Comparison of ENCODE assay signal across 8 mouse cellular contexts in the genomic region with DNA sequence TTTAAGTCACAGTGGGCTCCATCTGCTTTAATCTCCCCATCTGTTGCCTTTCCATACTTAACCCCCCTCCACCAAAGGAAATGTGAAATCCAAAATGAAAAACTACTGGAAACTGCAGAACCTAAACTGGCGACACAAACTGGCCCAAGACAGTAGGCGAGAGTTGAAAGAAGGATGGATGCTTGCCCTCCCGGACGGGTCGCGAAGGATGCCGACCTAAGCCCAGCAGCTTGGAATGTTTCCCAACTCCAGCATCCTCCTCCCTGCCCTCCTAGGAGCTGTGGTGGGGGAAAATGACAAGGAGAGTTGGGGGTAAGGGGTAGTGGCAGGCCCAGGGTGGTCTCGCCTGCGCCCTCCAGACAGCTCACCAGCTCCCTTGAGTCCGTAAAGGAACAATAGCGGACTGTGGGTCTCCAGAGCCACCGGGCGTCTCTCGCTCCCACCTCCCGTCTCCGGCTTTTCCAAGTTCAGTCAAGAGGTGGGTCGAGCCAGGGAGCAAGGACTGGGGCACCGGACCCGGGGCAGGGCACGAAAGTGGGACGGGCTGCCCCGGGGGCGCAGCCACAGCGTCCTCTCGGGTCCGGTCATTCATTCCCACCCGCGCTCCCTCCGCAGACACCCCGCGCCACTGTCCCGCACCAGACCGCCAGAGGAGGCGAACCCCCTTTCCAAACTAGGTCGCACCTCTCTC. TPM values are rescaled to one million over a fixed set of nuclear protein-coding genes. Genes with fewer than 3 reads are reported as not detected.
DNase-seq lines count a peak whose midpoint lies in the region; ATAC-seq and TF ChIP-seq lines count a peak whose summit lies in the region.

No protein-coding gene starts in this region.

- peak overlapping the region; percentile 99 for H3K4me2 ChIP-seq in heart, embryonic 16.5 days (ENCODE audit: low read depth, low read length)
- peak overlapping the region; percentile 99 for H3K4me2 ChIP-seq in midbrain, postnatal 0 days (ENCODE audit: low read depth, low read length, poor library complexity, severe bottlenecking)

- no peak for DNase-seq in thymus, adult 2 months
- DNase-seq in thymus, postnatal 10 days (ENCODE audit: low spot score in 2 of 2): no peak
- DNase-seq in kidney, postnatal 4 days: peak; percentile 52 to 64
- no peak for DNase-seq in midbrain, postnatal 0 days (ENCODE audit: low spot score)
- DNase-seq in layer of hippocampus, postnatal 25 days (ENCODE audit: extremely low spot score in 1 of 2, low spot score in 1 of 2): no peak

- peaks cover 14% of the 10 kb centered on the region; the same call in 1 of the 2 replicates for H3K27me3 ChIP-seq in thymus, adult 2 months (ENCODE audit: control insufficient read depth, insufficient read depth, low read length)
- peaks cover 16% of the 10 kb centered on the region for H3K27me3 ChIP-seq in heart, embryonic 16.5 days (ENCODE audit: control insufficient read depth, insufficient read depth, low read length)
- no peaks in the 10 kb centered on the region; the same call in 1 of the 2 replicates for H3K27me3 ChIP-seq in midbrain, postnatal 0 days (ENCODE audit: insufficient read depth, low read length)

- H3K9me3 ChIP-seq in heart, embryonic 16.5 days (replicated peaks; ENCODE audit: control insufficient read depth, low read length): peaks cover 9% of the 10 kb centered on the region
- H3K9me3 ChIP-seq in midbrain, postnatal 0 days (ENCODE audit: low read length): no peaks in the 10 kb centered on the region

- H3K4me3 ChIP-seq in thymus, adult 2 months (ENCODE audit: control insufficient read depth, insufficient read depth, low read length): peak overlapping the region; percentile 32
- peak overlapping the region; percentile 48 for H3K4me3 ChIP-seq in cortical plate, adult 2 months (ENCODE audit: insufficient read depth, low read length)
- H3K4me3 ChIP-seq in heart, embryonic 16.5 days (ENCODE audit: low read length): peak overlapping the region; percentile 75
- peak overlapping the region; percentile 78 for H3K4me3 ChIP-seq in midbrain, postnatal 0 days (ENCODE audit: low read depth, low read length)

- TF ChIP-seq POLR2A in thymus, adult 2 months (IDR thresholded peaks at IDR 0.05; ENCODE audit: control insufficient read depth, extremely low read depth, insufficient read depth, low read length, poor library complexity): no peak
- no peak for TF ChIP-seq POLR2A in cortical plate, adult 2 months (IDR thresholded peaks at IDR 0.05; ENCODE audit: extremely low read depth, insufficient read depth, low read length)

- 0 out of 2 replicates have a peak, but pooled peaks cover 4% of the 10 kb centered on the region for H3K4me1 ChIP-seq in thymus, adult 2 months (replicated peaks; ENCODE audit: control insufficient read depth, insufficient read depth, low read length)
- no peaks in the 10 kb centered on the region for H3K4me1 ChIP-seq in cortical plate, adult 2 months (ENCODE audit: control insufficient read depth, insufficient read depth, low read length)
- peaks cover 9% of the 10 kb centered on the region; the same call in 1 of the 2 replicates for H3K4me1 ChIP-seq in heart, embryonic 16.5 days (ENCODE audit: control insufficient read depth, insufficient read depth, low read length)
- H3K4me1 ChIP-seq in midbrain, postnatal 0 days (ENCODE audit: insufficient read depth, low read length): 0 out of 2 replicates have a peak, but pooled peaks cover 2% of the 10 kb centered on the region

- no peak for TF ChIP-seq CTCF in thymus, adult 2 months (IDR thresholded peaks at IDR 0.05; ENCODE audit: borderline replicate concordance, control insufficient read depth, extremely low read depth, insufficient read depth, low read length, poor library complexity)
- no peak for TF ChIP-seq CTCF in cortical plate, adult 2 months (IDR thresholded peaks at IDR 0.05; ENCODE audit: extremely low read depth, insufficient read depth, low read length)
- TF ChIP-seq CTCF in midbrain, postnatal 0 days (IDR thresholded peaks at IDR 0.05): no peak

- 11% methylated on average over 35 of the region's 35 CpGs for WGBS in thymus, adult 2 months
- WGBS in heart, embryonic 16.5 days: 2% methylated on average over 33 of the region's 35 CpGs
- under 1% methylated on average over 25 of the region's 35 CpGs for whole genome bisulfite sequencing in midbrain, postnatal 0 days

- no peaks in the 10 kb centered on the region for H3K36me3 ChIP-seq in thymus, adult 2 months (ENCODE audit: control insufficient read depth, insufficient read depth, low read length)
- H3K36me3 ChIP-seq in heart, embryonic 16.5 days (ENCODE audit: control insufficient read depth, insufficient read depth): peaks cover 2% of the 10 kb centered on the region; the same call in 1 of the 2 replicates
- no peaks in the 10 kb centered on the region for H3K36me3 ChIP-seq in midbrain, postnatal 0 days (ENCODE audit: insufficient read depth, low read length)

- peak overlapping the region; percentile 79 for H3K9ac ChIP-seq in heart, embryonic 16.5 days (ENCODE audit: low read length)
- peak overlapping the region; percentile 70 for H3K9ac ChIP-seq in midbrain, postnatal 0 days (replicated peaks; ENCODE audit: low read length, poor library complexity, severe bottlenecking)

- no peak for ATAC-seq in heart, embryonic 16.5 days (replicated peaks; ENCODE audit: extremely low read depth, insufficient read depth, low FRiP score)
- ATAC-seq in midbrain, postnatal 0 days (ENCODE audit: low FRiP score): peak; percentile 51
- no peak for ATAC-seq in erythroid progenitor cell, adult 5-6 weeks (replicated peaks; ENCODE audit: low FRiP score, poor library complexity, severe bottlenecking)

- no peak overlapping the region for H3K27ac ChIP-seq in thymus, adult 2 months (ENCODE audit: control insufficient read depth, insufficient read depth, low read length)
- H3K27ac ChIP-seq in cortical plate, adult 2 months (ENCODE audit: insufficient read depth, low read length): peak overlapping the region; percentile 80; the same call in 1 of the 2 replicates
- peak overlapping the region; percentile 60 for H3K27ac ChIP-seq in heart, embryonic 16.5 days (ENCODE audit: low read length)
- H3K27ac ChIP-seq in midbrain, postnatal 0 days (ENCODE audit: low read depth, low read length): 0 out of 2 replicates have a peak overlapping the region, but pooled peaks have one; percentile 26

RNA-seq across cellular contexts. Expression of a gene that starts 0.7 kb away (rescaled TPM):
- polyA plus RNA-seq in thymus, adult 2 months (2012; rRNA removed): 1.3 and 1.6 TPM in 2 replicates
- polyA plus RNA-seq in cortical plate, adult 2 months (2012; rRNA removed): 8.0 and 8.1 TPM in 2 replicates
- 12.7 and 16.7 TPM in 2 replicates for polyA plus RNA-seq in heart, embryonic 16.5 days (2015; fragmentation: Nextera tagmentation; extraction: Ambion mirVana)
- total RNA-seq in midbrain, postnatal 0 days (2014; rRNA removed): 9.0 TPM in 2 replicates
- 2.7 and 4.3 TPM in 2 replicates for polyA plus RNA-seq in midbrain, postnatal 0 days (2015; fragmentation: Nextera tagmentation; extraction: Ambion mirVana)
- 1 to 10 TPM; 5.0 to 5.8 TPM for total RNA-seq in layer of hippocampus, postnatal 25 days (2021)
- 0.84 and 1.4 TPM in 2 replicates for total RNA-seq in erythroid progenitor cell, adult 5-6 weeks (2015; ENCODE audit: low replicate concordance)
- total RNA-seq in erythroid progenitor cell, adult 5-6 weeks (2017; ENCODE audit: low replicate concordance): 1.3 and 2.5 TPM in 2 replicates

Comparison
In these comparisons a context has a peak if more than half of its experiments do, and no peak if none do; other contexts are left out.
1. DNase-seq: peak in kidney, postnatal 4 days (2 of 2); none in thymus, adult 2 months (single experiment), thymus, postnatal 10 days (0 of 2), midbrain, postnatal 0 days (single experiment) and layer of hippocampus, postnatal 25 days (0 of 2).
2. Peak in every context shown above with its lines, with median percentiles within 50 percentile points of each other: H3K4me3 ChIP-seq.